18 mouse cellular contexts compared by ENCODE assay signal in genomic region chr5:116290584-116290983, GRCm38 (mm10). TPM values are rescaled to one million over a fixed set of nuclear protein-coding genes. Genes with fewer than 3 reads are reported as not detected.
"Had no signal": no experiment of that assay in that cellular context is flagged by ENCODE, and none has a peak within 500 bp of the region (broad histone marks: within the 10 kb centered on the region; RNA-seq: fewer than 3 reads in every experiment).

No protein-coding gene starts in this region.

- H3K9ac ChIP-seq: liver, embryonic 13.5 days; lung, embryonic 15.5 days; midbrain, embryonic 15.5 days had no signal

- H3K4me3 ChIP-seq: liver, embryonic 13.5 days; midbrain, embryonic 15.5 days; myocyte had no signal

- H3K9me3 ChIP-seq: liver, embryonic 13.5 days; lung, embryonic 15.5 days; midbrain, embryonic 15.5 days; neural tube, embryonic 13.5 days had no signal

- H3K27ac ChIP-seq: kidney, postnatal 0 days; liver, embryonic 13.5 days; lung, embryonic 15.5 days; macrophage; midbrain, embryonic 15.5 days had no signal

- ATAC-seq: intestine, postnatal 0 days had no signal

- H3K27me3 ChIP-seq: liver, embryonic 13.5 days; lung, embryonic 15.5 days; midbrain, embryonic 15.5 days had no signal

- H3K4me1 ChIP-seq: liver, embryonic 13.5 days had no signal

- H3K36me3 ChIP-seq: liver, embryonic 13.5 days; lung, embryonic 15.5 days; midbrain, embryonic 15.5 days; neural tube, embryonic 13.5 days had no signal

- DNase-seq: liver, embryonic 13.5 days; retina, postnatal 1 day; right cerebral cortex, postnatal 25 days; spleen, adult 18-20 months; thymus, adult 18-20 months; thymus, postnatal 14 days; thymus, postnatal 4 days had no signal

RNA-seq across cellular contexts. Expression of gene Ccdc60, which starts 1.8 kb away (rescaled TPM):
- total RNA-seq: liver, adult 2 months; megakaryocyte, adult 5-6 weeks; neutrophil, adult 5-6 weeks had no signal
- polyA plus RNA-seq: liver, adult 2 months; liver, embryonic 16.5 days; macrophage had no signal
